Mouse (Mus musculus) myocyte (in vitro differentiated cells): ENCODE data around the gene Slc44a5.

Source experiments
- E2F4 ChIP-seq: IDR thresholded peaks from one replicate; pipeline ENCODE4 v1.6.1; 2011; ENCODE audit warnings: mild to moderate bottlenecking, control low read depth, moderate library complexity; ENCODE audit not compliant: insufficient read depth
- MYOG ChIP-seq, 3 experiments: IDR thresholded peaks; one replicate each; pipeline ENCODE4 v1.6.1; 2011; ENCODE audit warnings: control low read depth in 2 of 3, low read depth in 2 of 3, mild to moderate bottlenecking in 2 of 3; ENCODE audit not compliant: insufficient read length in 2 of 3, control insufficient read depth in 1 of 3, insufficient read depth in 1 of 3
- POLR2A ChIP-seq: IDR thresholded peaks from one replicate; pipeline ENCODE4 v1.6.1; 2011; ENCODE audit warnings: low read depth, mild to moderate bottlenecking, control low read depth, moderate library complexity; ENCODE audit not compliant: insufficient read length
- USF1 ChIP-seq: IDR thresholded peaks from one replicate; pipeline ENCODE4 v1.6.1; 2011; ENCODE audit warnings: low read depth, mild to moderate bottlenecking, control low read depth, moderate library complexity

- TF ChIP-seq MYOG (IDR thresholded peaks at IDR 0.05; ENCODE audit: control insufficient read depth in 1 of 3, insufficient read depth in 1 of 3, insufficient read length in 2 of 3, low read depth in 2 of 3) (no peak), POLR2A (no peak), E2F4 (no peak), USF1 (no peak)
These were observed 296.6 kb downstream of the Slc44a5 start for GRCm38 (mm10) chr3:154269757-154270366.
